13 mouse cellular contexts compared by ENCODE assay signal in genomic region chr10:105430885-105431284, GRCm38 (mm10).
DNase-seq lines count a peak whose midpoint lies in the region; ATAC-seq and TF ChIP-seq lines count a peak whose summit lies in the region.
"Had no signal": no experiment of that assay in that cellular context is flagged by ENCODE, and none has a peak within 500 bp of the region (broad histone marks: within the 10 kb centered on the region; RNA-seq: fewer than 3 reads in every experiment).

No protein-coding gene starts in this region.

- H3K4me3 ChIP-seq in embryonic facial prominence, embryonic 11.5 days (ENCODE audit: low read depth, low read length): no peak overlapping the region
- no peak overlapping the region for H3K4me3 ChIP-seq in limb, embryonic 13.5 days
- H3K4me3 ChIP-seq in lung, postnatal 0 days (ENCODE audit: low read depth, low read length): no peak overlapping the region
- H3K4me3 ChIP-seq: hindbrain, embryonic 15.5 days; liver, embryonic 13.5 days had no signal

- H3K9me3 ChIP-seq in embryonic facial prominence, embryonic 11.5 days (replicated peaks; ENCODE audit: control insufficient read depth, low read length): no peaks in the 10 kb centered on the region
- H3K9me3 ChIP-seq in limb, embryonic 13.5 days: no peaks in the 10 kb centered on the region
- H3K9me3 ChIP-seq in lung, postnatal 0 days (ENCODE audit: low read length): no peaks in the 10 kb centered on the region
- H3K9me3 ChIP-seq: hindbrain, embryonic 15.5 days; liver, embryonic 13.5 days had no signal

- no peaks in the 10 kb centered on the region; the same call in 1 of the 2 replicates for H3K4me1 ChIP-seq in embryonic facial prominence, embryonic 11.5 days (ENCODE audit: control insufficient read depth, insufficient read depth, low read length)
- peaks cover 42% of the 10 kb centered on the region for H3K4me1 ChIP-seq in limb, embryonic 13.5 days
- H3K4me1 ChIP-seq in lung, postnatal 0 days (ENCODE audit: insufficient read depth, low read depth, low read length): no peaks in the 10 kb centered on the region
- H3K4me1 ChIP-seq: liver, embryonic 13.5 days had no signal

- WGBS in embryonic facial prominence, embryonic 11.5 days: 20% methylated on average over 3 of the region's 3 CpGs
- WGBS in limb, embryonic 13.5 days: 16% methylated on average over 3 of the region's 3 CpGs
- 85% methylated on average over 3 of the region's 3 CpGs for WGBS in lung, postnatal 0 days

- intact Hi-C loops in left cerebral cortex, postnatal 4 days (cut with DNase I): no loop called here

- peak; percentile 45; the same call in 1 of the 2 replicates for ATAC-seq in embryonic facial prominence, embryonic 11.5 days (replicated peaks; ENCODE audit: insufficient number of reproducible peaks, low FRiP score, low TSS enrichment, low read depth)
- ATAC-seq in limb, embryonic 13.5 days (ENCODE audit: low FRiP score, low read depth): peak; percentile 60; the same call in 1 of the 2 replicates
- no peak for ATAC-seq in lung, postnatal 0 days

- no peak for TF ChIP-seq EP300 in lung, postnatal 0 days (IDR thresholded peaks at IDR 0.05)

- H3K4me2 ChIP-seq in embryonic facial prominence, embryonic 11.5 days (ENCODE audit: low read depth, low read length): no peak overlapping the region
- H3K4me2 ChIP-seq in limb, embryonic 13.5 days (replicated peaks): peak overlapping the region; percentile 41; the same call in 1 of the 2 replicates
- H3K4me2 ChIP-seq in lung, postnatal 0 days (replicated peaks; ENCODE audit: low read depth, low read length): no peak overlapping the region
- H3K4me2 ChIP-seq: hindbrain, embryonic 15.5 days; liver, embryonic 13.5 days had no signal

- no peak for TF ChIP-seq CTCF in lung, postnatal 0 days (IDR thresholded peaks at IDR 0.05)

- no peaks in the 10 kb centered on the region for H3K36me3 ChIP-seq in embryonic facial prominence, embryonic 11.5 days (replicated peaks; ENCODE audit: control insufficient read depth, insufficient read depth, low read depth, low read length)
- no peaks in the 10 kb centered on the region for H3K36me3 ChIP-seq in limb, embryonic 13.5 days
- H3K36me3 ChIP-seq in lung, postnatal 0 days (ENCODE audit: insufficient read depth, low read length): no peaks in the 10 kb centered on the region
- H3K36me3 ChIP-seq: hindbrain, embryonic 15.5 days; liver, embryonic 13.5 days had no signal

- no peak overlapping the region for H3K9ac ChIP-seq in embryonic facial prominence, embryonic 11.5 days (replicated peaks; ENCODE audit: low read length)
- no peak overlapping the region for H3K9ac ChIP-seq in limb, embryonic 13.5 days
- no peak overlapping the region for H3K9ac ChIP-seq in lung, postnatal 0 days (replicated peaks; ENCODE audit: low read depth)
- H3K9ac ChIP-seq: hindbrain, embryonic 15.5 days; liver, embryonic 13.5 days had no signal

- no peaks in the 10 kb centered on the region for H3K27me3 ChIP-seq in embryonic facial prominence, embryonic 11.5 days (ENCODE audit: control insufficient read depth, insufficient read depth, low read length)
- no peaks in the 10 kb centered on the region for H3K27me3 ChIP-seq in limb, embryonic 13.5 days
- no peaks in the 10 kb centered on the region for H3K27me3 ChIP-seq in lung, postnatal 0 days (replicated peaks; ENCODE audit: insufficient read depth, low read length)
- H3K27me3 ChIP-seq: hindbrain, embryonic 15.5 days; liver, embryonic 13.5 days had no signal

- H3K27ac ChIP-seq in embryonic facial prominence, embryonic 11.5 days (replicated peaks; ENCODE audit: low read depth, low read length): no peak overlapping the region
- H3K27ac ChIP-seq in limb, embryonic 13.5 days: no peak overlapping the region
- no peak overlapping the region for H3K27ac ChIP-seq in lung, postnatal 0 days (ENCODE audit: low read length)
- H3K27ac ChIP-seq: hindbrain, embryonic 15.5 days; liver, embryonic 13.5 days had no signal

- DNase-seq in cerebellum, adult 9-10 months: peak; percentile 17
- no peak for DNase-seq in cerebellum, postnatal 25 days
- peak; percentile 50 for DNase-seq in left cerebral cortex, adult 11 months (ENCODE audit: low spot score)
- no peak for DNase-seq in left cerebral cortex, postnatal 4 days
- DNase-seq in embryonic facial prominence, embryonic 11.5 days (ENCODE audit: low spot score): peak; percentile 80
- no peak for DNase-seq in lung, postnatal 0 days (ENCODE audit: low spot score)
- DNase-seq in adrenal gland, postnatal 14 days: no peak
- DNase-seq: kidney, adult 2 months; kidney, postnatal 25 days; liver, embryonic 13.5 days; spleen, adult 18-20 months had no signal

Comparison
In these comparisons a context has a peak if more than half of its experiments do, and no peak if none do; other contexts are left out.
1. DNase-seq: peak in cerebellum, adult 9-10 months (single experiment), left cerebral cortex, adult 11 months (single experiment) and embryonic facial prominence, embryonic 11.5 days (single experiment); none in cerebellum, postnatal 25 days (0 of 2), left cerebral cortex, postnatal 4 days (single experiment), lung, postnatal 0 days (single experiment) and adrenal gland, postnatal 14 days (single experiment).